Mouse (Mus musculus) urinary bladder, postnatal 10 days (tissue): ENCODE data around the gene Rel.

ENCODE experiments used
- DNase-seq: peaks from one replicate; pipeline ENCODE4 v3.0.0; 2022; ENCODE audit warnings: low spot score

Gene Rel

GRCm38 (mm10) chr11:23744352-23744751, 26.4 kb downstream of the Rel start:
- no peak for DNase-seq

DNA sequence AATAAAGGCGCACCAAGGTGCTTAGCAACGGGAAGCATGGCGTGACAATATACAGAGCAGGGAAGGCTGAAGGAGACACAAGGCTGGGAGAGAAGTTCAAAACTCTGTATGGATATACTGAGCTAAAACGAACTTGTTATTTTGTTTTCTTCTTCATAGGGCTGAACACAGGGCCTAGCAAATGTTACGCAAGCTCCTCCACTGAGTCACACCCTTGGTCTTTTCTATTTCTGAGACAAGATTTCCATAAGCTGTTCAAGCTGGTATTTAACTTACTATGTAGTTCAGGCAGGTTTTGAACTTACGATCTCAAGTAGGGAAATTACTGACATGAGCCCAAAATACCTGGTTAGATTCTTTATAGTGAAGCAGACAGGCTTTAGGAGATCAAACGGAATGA, 29.4 kb downstream of the Rel start:
- DNase-seq: no peak

DNA sequence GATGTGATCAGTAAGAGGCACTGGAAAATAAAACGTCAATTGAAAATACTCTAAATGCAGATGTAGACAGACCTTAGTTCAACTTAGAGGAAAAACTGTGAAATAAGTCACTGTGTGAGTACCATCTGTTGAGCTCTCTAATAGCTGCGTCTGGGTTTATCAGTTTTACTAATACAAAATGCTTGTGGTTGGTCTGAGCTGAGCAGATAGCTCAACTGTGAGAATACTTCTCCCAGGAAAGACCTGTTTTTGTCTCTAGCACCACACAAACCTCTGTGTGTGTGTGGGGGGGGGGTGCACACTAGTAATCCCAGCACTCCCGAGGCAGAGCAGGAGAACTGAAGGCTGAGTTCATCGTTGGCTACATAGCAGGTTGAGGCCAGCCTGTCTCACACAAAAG, 29.9 kb downstream of the Rel start:
- DNase-seq: no peak

GRCm38 (mm10) chr11:23735820-23736470, 34.8 kb downstream of the Rel start:
- DNase-seq: no peak

- no peak for DNase-seq
Measured at GRCm38 (mm10) chr11:23734749-23735286, 36.0 kb downstream of the Rel start.

GRCm38 (mm10) chr11:23732840-23733239, 37.9 kb downstream of the Rel start:
- no peak for DNase-seq

DNA sequence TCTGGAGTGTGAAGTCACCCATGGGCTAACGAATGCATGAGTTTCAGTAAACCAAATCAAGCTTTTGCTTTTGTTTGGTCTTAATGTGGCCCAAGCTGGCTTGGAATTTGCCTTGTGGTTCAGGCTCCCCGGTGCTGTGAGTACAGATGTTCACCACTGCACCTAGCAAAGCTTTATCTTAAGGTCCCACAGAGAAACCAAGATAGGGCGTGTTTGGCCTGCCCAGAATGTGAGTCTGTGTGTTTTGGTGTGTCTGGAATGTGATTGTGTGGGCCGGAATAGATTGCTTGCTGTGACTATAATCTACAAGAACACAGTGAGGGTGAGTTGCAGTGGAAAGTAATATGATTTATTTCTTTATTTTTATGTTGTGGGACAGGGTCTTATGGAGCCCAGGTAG, 40.6 kb downstream of the Rel start:
- no peak for DNase-seq

GRCm38 (mm10) chr11:23728186-23728585, 42.6 kb downstream of the Rel start:
- no peak for DNase-seq

- DNase-seq: no peak
Measured at GRCm38 (mm10) chr11:23726441-23726840, 44.3 kb downstream of the Rel start.

DNA sequence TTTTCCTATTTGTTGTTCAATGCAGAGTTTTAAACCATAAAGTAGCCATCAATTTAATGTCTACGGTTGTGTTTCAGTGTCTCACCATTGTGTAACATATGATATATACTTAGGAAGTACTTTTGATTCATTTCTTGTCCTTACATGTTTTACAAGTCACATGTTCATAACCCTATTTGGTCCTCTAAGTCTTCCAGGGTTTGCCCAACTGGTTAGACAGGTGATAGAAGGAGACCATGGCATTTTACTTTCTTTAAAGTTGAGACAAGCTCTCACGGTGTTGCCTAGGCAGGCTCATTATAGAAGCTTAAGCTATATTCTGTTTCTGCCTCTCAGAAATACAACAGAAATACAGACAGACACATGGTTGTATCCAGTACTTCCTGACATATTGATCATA, 44.9 kb downstream of the Rel start:
- DNase-seq: no peak

DNA sequence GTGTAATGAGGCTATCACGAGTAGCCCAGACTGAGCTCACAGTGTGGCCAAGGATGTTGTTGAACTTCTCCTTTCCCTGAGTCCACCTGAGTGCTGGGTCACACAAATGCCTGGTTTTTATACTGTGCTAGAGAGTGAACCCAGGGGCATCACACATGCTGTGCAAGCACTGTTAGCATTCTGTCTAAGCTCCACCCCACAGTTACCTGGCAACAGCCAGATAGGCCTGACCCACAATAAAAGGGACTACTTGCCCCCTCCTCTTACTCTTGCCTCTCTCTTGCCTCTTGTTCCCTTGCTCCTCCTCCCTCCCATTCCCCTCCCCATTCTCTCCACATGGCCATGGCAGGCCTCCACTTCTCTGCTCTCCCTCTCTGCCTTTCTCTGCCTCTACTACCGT, 48.4 kb downstream of the Rel start:
- DNase-seq: no peak

- DNase-seq: no peak
Measured at GRCm38 (mm10) chr11:23719825-23720224, 50.9 kb downstream of the Rel start.

DNA sequence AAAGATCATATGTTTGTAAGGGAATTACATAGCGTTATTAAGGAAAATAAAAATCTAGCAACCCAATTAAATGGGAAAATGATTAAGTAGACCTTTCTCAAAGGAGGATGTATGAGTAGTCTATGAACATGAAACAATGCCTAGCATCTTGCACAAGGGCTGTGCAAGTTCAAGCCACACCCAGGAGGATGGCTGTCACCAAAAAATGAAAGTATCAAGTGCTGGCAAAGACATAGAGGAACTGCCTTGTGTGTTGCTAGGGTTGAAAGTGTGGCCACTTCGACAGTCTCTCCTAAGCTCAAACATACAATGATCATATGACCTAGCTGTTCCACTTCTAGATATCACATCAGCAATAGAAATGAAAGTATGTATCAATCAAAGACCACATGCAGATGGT, 51.9 kb downstream of the Rel start:
- DNase-seq: no peak

- DNase-seq: no peak
Measured at GRCm38 (mm10) chr11:23712299-23712698, 58.5 kb downstream of the Rel start.

DNA sequence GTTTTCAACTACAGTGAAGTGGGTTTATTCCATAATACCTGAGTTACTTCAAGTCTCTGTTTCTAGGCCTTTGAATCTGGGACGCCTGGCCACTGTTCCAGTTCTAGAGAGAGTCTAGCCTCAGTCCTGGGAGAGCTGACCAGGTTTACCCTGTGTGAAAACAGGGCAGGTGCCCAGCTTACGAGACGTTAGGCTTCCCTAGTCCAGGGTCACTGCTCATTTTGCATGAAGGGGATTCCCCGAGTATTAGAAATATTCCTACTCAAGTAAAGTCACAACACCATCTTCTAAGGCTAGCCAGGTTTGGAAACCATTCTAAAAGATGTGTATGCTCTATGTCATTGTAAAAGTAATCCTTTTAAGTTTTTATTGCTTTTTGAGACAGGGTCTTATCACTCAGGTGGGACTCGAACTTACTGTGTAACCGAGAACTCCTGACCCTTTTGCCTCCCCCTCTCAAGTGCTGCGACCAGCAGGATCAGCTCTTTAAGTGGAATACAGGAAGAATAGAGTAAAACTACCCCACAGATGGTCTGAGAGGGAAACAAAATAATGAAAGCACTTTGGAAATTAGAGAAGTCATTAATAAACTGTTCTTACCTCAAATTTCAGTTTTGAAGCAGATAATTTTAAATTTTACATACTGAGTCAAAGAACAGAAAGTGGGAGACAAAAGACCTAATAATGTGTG, 66.0 kb downstream of the Rel start:
- no peak for DNase-seq

- no peak for DNase-seq
Measured at GRCm38 (mm10) chr11:23701831-23702230, 68.9 kb downstream of the Rel start.

DNA sequence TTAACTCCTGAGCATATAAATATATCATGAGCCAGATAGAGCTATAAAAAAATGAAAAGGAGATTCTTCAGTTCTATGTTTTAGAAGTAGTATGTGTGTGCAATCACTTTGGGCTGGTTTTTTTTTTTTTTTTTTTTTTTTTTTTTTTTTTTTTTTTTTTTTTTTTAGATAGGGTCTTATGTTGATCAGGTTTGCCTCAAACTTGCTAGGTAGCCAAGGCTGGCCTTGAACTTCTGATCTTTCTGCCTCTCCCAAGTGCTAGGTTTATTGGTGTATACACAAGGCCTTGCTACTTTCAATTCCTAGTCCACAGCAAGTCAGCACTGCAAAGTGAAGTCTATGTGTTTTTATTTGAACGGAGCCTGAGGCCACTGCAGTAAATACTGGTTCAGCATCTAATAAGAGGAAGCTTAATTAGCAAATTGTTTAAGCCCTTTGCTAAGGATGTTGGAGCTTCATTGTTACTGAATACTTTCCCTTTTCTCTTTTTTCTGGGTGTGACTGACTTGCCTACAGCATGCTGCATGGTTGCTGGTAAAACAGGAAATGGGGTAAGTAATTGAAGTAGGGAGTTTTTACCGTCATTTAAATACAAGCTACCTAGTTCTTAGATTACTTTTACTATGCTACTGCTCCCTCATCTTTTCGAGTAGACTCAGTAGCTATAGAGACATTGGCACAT, 71.2 kb downstream of the Rel start:
- DNase-seq: no peak

DNA sequence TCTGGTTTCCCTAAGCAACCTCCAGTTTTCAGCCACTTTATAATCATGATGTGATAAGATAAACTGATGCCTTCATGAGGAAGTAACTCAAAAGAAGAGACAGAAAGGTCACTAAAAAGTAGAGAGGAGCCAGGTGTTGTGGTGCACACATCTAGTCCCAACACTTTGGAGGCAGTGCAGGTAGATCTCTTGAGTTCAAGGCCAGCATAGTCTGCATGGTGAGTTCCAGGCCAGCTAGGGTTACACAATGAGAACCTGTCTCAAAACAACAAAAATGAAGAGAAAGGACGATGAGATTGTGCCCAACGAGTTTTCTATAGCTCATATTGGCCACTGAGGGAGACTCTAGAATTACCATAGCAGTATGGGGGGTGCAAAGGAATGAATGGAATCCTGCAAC, 72.2 kb downstream of the Rel start:
- no peak for DNase-seq

DNA sequence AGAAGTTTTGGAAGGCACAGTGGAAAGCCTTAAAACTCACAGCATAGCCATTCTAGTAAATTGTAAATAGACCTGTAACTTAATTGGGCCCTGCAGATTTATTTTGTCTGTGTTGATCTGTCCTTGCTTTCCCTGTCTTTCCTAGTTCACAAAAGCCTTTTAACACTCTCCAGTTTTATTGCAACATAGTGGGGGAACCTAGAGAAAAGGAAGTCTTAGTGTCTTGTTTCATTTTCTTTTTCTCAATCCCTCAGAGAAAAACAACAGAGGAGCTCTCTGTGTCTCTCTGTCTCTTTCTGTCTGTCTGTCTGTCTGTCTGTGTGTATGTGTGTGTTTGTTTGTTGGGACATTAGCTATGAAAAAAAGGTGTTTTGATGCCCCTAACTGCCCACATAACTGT, 74.9 kb downstream of the Rel start:
- no peak for DNase-seq

GRCm38 (mm10) chr11:23693286-23693685, 77.5 kb downstream of the Rel start:
- DNase-seq: no peak

- DNase-seq: no peak
Measured at GRCm38 (mm10) chr11:23688060-23688459, 82.7 kb downstream of the Rel start.
